Mouse (Mus musculus): ENCODE results near the gene Ngef. TPM values are rescaled to one million over a fixed set of nuclear protein-coding genes. Genes with fewer than 3 reads are reported as not detected.

The Ngef gene
- polyA plus RNA-seq (2015; fragmentation: Nextera tagmentation; extraction: Ambion mirVana) = 26.3 and 36.4 TPM in 2 replicates

DNA sequence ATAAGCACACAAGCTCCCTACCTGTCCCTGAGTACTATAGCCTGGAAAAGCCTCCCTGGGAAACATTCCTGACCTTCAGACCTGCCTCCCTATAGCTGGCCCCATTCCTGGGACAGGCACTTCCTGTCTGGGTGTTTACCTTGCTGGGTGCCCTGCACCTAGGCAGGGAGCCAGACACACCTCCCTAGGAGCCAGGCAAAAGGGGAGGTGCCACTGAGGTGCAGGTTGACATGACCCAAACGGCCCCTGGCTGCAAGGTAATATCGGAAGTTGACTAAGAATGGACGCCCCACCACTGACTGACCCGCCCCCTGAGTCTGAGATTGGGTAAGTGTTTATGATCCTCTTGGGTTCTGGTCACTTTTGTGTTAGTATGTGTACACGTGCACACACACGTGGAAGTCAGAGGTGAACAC is at the start of gene Ngef:
TSS of gene Ngef (minus strand) at position 71 of the 416 bp plus-strand sequence.
- ATAC-seq = peak; percentile 16; the same call in 1 of the 2 replicates
- H3K36me3 ChIP-seq (ENCODE audit: control insufficient read depth, insufficient read depth) = no peaks in the 10 kb centered on the region
- peak within 1 kb of the TSS; percentile 31 for H3K27ac ChIP-seq (ENCODE audit: low read length)

GRCm38 (mm10) chr1:87621858-87622279 is 48.2 kb upstream of the Ngef start:
- H3K4me2 ChIP-seq (ENCODE audit: low read length) = no peak overlapping the region
- no peaks in the 10 kb centered on the region for H3K36me3 ChIP-seq (ENCODE audit: control insufficient read depth, insufficient read depth)
- no peaks in the 10 kb centered on the region for H3K4me1 ChIP-seq (replicated peaks; ENCODE audit: control insufficient read depth, insufficient read depth, low read length)
- no peak overlapping the region for H3K27ac ChIP-seq (ENCODE audit: low read length)
- 60% methylated on average over 3 of the region's 3 CpGs for WGBS
- ATAC-seq = no peak
- no peaks in the 10 kb centered on the region for H3K27me3 ChIP-seq (replicated peaks; ENCODE audit: control insufficient read depth, insufficient read depth, low read length)
- H3K9me3 ChIP-seq (ENCODE audit: control insufficient read depth, low read length) = no peaks in the 10 kb centered on the region
- H3K9ac ChIP-seq (replicated peaks; ENCODE audit: low read depth, low read length) = no peak overlapping the region
- H3K4me3 ChIP-seq (replicated peaks; ENCODE audit: low read length) = no peak overlapping the region

More for the DNA sequence above, at the start of gene Ngef:
- no peaks in the 10 kb centered on the region for H3K27me3 ChIP-seq (replicated peaks; ENCODE audit: control insufficient read depth, insufficient read depth, low read length)
- no peak within 1 kb of the TSS for H3K4me3 ChIP-seq (replicated peaks; ENCODE audit: low read length)
- H3K9ac ChIP-seq (replicated peaks; ENCODE audit: low read depth, low read length) = no peak within 1 kb of the TSS
- WGBS = 82% methylated on average over 6 of the region's 6 CpGs
- peaks cover 13% of the 10 kb centered on the region for H3K4me1 ChIP-seq (replicated peaks; ENCODE audit: control insufficient read depth, insufficient read depth, low read length)
- no peak within 1 kb of the TSS for H3K4me2 ChIP-seq (ENCODE audit: low read length)
- H3K9me3 ChIP-seq (ENCODE audit: control insufficient read depth, low read length) = no peaks in the 10 kb centered on the region

DNA sequence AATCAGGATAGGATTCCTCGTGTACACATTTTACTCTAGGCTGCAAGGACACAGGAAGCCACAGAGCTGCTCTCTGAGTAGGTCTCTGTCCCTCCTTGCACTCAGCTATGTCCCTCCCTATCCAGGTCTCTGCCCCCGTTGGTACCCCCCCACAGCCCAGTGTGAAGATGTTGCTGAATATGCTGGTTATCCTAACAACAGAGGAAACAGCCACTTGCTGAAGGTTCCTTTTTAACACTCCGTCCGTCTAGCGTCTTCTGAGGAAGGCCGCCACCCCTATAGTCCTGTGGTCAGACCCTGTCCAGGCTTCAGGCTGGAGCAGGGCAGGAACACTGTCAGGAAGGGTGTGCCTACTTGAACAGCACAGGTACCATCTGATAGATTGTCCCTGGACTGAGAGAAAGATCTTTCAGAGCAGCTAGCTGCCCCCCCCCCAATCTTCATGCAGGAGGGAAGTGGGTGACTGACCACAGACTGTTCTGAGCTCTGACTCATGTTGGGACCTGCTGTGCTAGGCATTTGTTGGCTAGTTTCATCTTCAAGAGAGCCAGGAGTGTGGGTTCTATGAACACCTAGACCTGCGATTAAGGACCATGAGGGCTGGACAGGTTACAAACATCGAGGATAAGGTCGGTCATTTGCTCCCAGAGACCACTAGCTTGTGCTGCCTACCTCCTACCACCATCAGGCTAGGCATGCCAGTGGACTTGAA is 47.6 kb upstream of the Ngef start:
- no peak overlapping the region for H3K9ac ChIP-seq (replicated peaks; ENCODE audit: low read depth, low read length)
- no peak overlapping the region for H3K4me2 ChIP-seq (ENCODE audit: low read length)
- no peak for ATAC-seq
- no peaks in the 10 kb centered on the region for H3K36me3 ChIP-seq (ENCODE audit: control insufficient read depth, insufficient read depth)
- no peaks in the 10 kb centered on the region for H3K27me3 ChIP-seq (replicated peaks; ENCODE audit: control insufficient read depth, insufficient read depth, low read length)
- 89% methylated on average over 9 of the region's 9 CpGs for WGBS
- no peaks in the 10 kb centered on the region for H3K4me1 ChIP-seq (replicated peaks; ENCODE audit: control insufficient read depth, insufficient read depth, low read length)
- no peaks in the 10 kb centered on the region for H3K9me3 ChIP-seq (ENCODE audit: control insufficient read depth, low read length)
- H3K4me3 ChIP-seq (replicated peaks; ENCODE audit: low read length) = no peak overlapping the region
- H3K27ac ChIP-seq (ENCODE audit: low read length) = no peak overlapping the region

GRCm38 (mm10) chr1:87620693-87621092 is 47.0 kb upstream of the Ngef start:
- Histone ChIP-seq H3K4me2 (ENCODE audit: low read length) (no peak overlapping the region), H3K9ac (replicated peaks; ENCODE audit: low read depth, low read length) (no peak overlapping the region), H3K27me3 (replicated peaks; ENCODE audit: control insufficient read depth, insufficient read depth, low read length) (no peaks in the 10 kb centered on the region), H3K4me1 (replicated peaks; ENCODE audit: control insufficient read depth, insufficient read depth, low read length) (no peaks in the 10 kb centered on the region), H3K36me3 (ENCODE audit: control insufficient read depth, insufficient read depth) (no peaks in the 10 kb centered on the region), H3K9me3 (ENCODE audit: control insufficient read depth, low read length) (no peaks in the 10 kb centered on the region), H3K4me3 (replicated peaks; ENCODE audit: low read length) (no peak overlapping the region), H3K27ac (ENCODE audit: low read length) (no peak overlapping the region)
- ATAC-seq = no peak
- WGBS = 78% methylated on average over 6 of the region's 6 CpGs

GRCm38 (mm10) chr1:87620211-87620668 is 46.6 kb upstream of the Ngef start, which contains the start of gene Inpp5d:
Gene Inpp5d, plus strand, starts transcription at chr1:87620312.
- no peaks in the 10 kb centered on the region for H3K36me3 ChIP-seq (ENCODE audit: control insufficient read depth, insufficient read depth)
- H3K9ac ChIP-seq (replicated peaks; ENCODE audit: low read depth, low read length) = no peak within 1 kb of the TSS
- no peaks in the 10 kb centered on the region for H3K4me1 ChIP-seq (replicated peaks; ENCODE audit: control insufficient read depth, insufficient read depth, low read length)
- ATAC-seq = no peak
- WGBS = 90% methylated on average over 12 of the region's 12 CpGs
- no peak within 1 kb of the TSS for H3K4me3 ChIP-seq (replicated peaks; ENCODE audit: low read length)
- H3K9me3 ChIP-seq (ENCODE audit: control insufficient read depth, low read length) = no peaks in the 10 kb centered on the region
- no peak within 1 kb of the TSS for H3K27ac ChIP-seq (ENCODE audit: low read length)
- H3K27me3 ChIP-seq (replicated peaks; ENCODE audit: control insufficient read depth, insufficient read depth, low read length) = no peaks in the 10 kb centered on the region
- H3K4me2 ChIP-seq (ENCODE audit: low read length) = no peak within 1 kb of the TSS

- ATAC-seq = no peak
- WGBS = 94% methylated on average over 2 of the region's 2 CpGs
- H3K36me3 ChIP-seq (ENCODE audit: control insufficient read depth, insufficient read depth) = no peaks in the 10 kb centered on the region
Measured at GRCm38 (mm10) chr1:87614576-87615295, 41.1 kb upstream of the Ngef start.

DNA sequence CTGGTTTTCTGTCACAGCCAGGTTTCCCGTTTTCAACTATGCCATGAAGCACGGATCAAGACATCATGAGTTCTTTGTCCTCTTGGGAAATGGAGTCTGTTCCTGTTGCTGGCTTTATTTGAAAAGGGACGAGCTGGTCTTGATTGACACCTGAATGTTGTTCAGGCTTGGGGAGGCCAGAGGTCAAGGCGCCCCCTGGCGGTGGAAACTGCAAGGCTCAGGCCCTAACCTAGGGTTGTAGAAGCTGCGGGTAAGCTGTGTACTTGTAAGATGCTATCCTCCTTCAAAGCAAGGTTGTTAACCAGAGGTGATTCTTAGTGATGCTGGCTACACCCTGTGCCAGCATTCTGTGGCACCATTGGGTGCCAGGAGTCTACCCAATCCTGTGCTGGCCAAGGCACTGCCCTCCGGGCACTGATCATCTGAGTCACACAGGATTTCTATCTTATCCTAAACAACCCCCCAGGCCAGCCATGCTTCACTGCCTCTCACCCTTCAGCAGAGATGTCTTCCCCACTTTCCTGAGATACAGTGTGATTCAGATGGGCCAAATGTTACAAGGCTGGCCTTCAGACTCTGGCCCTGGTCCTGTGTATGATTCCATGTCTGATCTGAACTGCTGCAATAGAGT is 34.9 kb upstream of the Ngef start:
- H3K27ac ChIP-seq (ENCODE audit: low read length) = no peak overlapping the region
- ATAC-seq = 0 out of 2 replicates have a peak, but pooled peaks have one; percentile 20
- 25% methylated on average over 7 of the region's 7 CpGs for WGBS

More at GRCm38 (mm10) chr1:87614576-87615295, 41.1 kb upstream of the Ngef start:
- Histone ChIP-seq H3K27me3 (replicated peaks; ENCODE audit: control insufficient read depth, insufficient read depth, low read length) (no peaks in the 10 kb centered on the region), H3K4me3 (replicated peaks; ENCODE audit: low read length) (no peak overlapping the region), H3K9ac (replicated peaks; ENCODE audit: low read depth, low read length) (no peak overlapping the region), H3K9me3 (ENCODE audit: control insufficient read depth, low read length) (no peaks in the 10 kb centered on the region), H3K27ac (ENCODE audit: low read length) (no peak overlapping the region), H3K4me1 (replicated peaks; ENCODE audit: control insufficient read depth, insufficient read depth, low read length) (no peaks in the 10 kb centered on the region), H3K4me2 (ENCODE audit: low read length) (no peak overlapping the region)

GRCm38 (mm10) chr1:87607385-87608091 is 33.9 kb upstream of the Ngef start:
- no peaks in the 10 kb centered on the region for H3K36me3 ChIP-seq (ENCODE audit: control insufficient read depth, insufficient read depth)
- no peak overlapping the region for H3K4me2 ChIP-seq (ENCODE audit: low read length)
- no peak overlapping the region for H3K9ac ChIP-seq (replicated peaks; ENCODE audit: low read depth, low read length)
- H3K9me3 ChIP-seq (ENCODE audit: control insufficient read depth, low read length) = no peaks in the 10 kb centered on the region
- 65% methylated on average over 21 of the region's 21 CpGs for WGBS
- H3K4me3 ChIP-seq (replicated peaks; ENCODE audit: low read length) = no peak overlapping the region
- no peaks in the 10 kb centered on the region for H3K27me3 ChIP-seq (replicated peaks; ENCODE audit: control insufficient read depth, insufficient read depth, low read length)
- peaks cover 4% of the 10 kb centered on the region; the same call in 1 of the 2 replicates for H3K4me1 ChIP-seq (replicated peaks; ENCODE audit: control insufficient read depth, insufficient read depth, low read length)
- ATAC-seq = peak; percentile 83
- H3K27ac ChIP-seq (ENCODE audit: low read length) = peak overlapping the region; percentile 14; the same call in 1 of the 2 replicates

More for the DNA sequence above, 34.9 kb upstream of the Ngef start:
- Histone ChIP-seq H3K4me2 (ENCODE audit: low read length) (no peak overlapping the region), H3K4me1 (replicated peaks; ENCODE audit: control insufficient read depth, insufficient read depth, low read length) (peaks cover 4% of the 10 kb centered on the region; the same call in 1 of the 2 replicates), H3K36me3 (ENCODE audit: control insufficient read depth, insufficient read depth) (no peaks in the 10 kb centered on the region), H3K9ac (replicated peaks; ENCODE audit: low read depth, low read length) (no peak overlapping the region), H3K9me3 (ENCODE audit: control insufficient read depth, low read length) (no peaks in the 10 kb centered on the region), H3K4me3 (replicated peaks; ENCODE audit: low read length) (no peak overlapping the region), H3K27me3 (replicated peaks; ENCODE audit: control insufficient read depth, insufficient read depth, low read length) (no peaks in the 10 kb centered on the region)
